Mouse (Mus musculus): ENCODE data around the gene Tbc1d21. TPM values are rescaled to one million over a fixed set of nuclear protein-coding genes. Genes with fewer than 3 reads are reported as not detected.

The Tbc1d21 gene
- polyA plus RNA-seq, 2 experiments, result not detected

DNA sequence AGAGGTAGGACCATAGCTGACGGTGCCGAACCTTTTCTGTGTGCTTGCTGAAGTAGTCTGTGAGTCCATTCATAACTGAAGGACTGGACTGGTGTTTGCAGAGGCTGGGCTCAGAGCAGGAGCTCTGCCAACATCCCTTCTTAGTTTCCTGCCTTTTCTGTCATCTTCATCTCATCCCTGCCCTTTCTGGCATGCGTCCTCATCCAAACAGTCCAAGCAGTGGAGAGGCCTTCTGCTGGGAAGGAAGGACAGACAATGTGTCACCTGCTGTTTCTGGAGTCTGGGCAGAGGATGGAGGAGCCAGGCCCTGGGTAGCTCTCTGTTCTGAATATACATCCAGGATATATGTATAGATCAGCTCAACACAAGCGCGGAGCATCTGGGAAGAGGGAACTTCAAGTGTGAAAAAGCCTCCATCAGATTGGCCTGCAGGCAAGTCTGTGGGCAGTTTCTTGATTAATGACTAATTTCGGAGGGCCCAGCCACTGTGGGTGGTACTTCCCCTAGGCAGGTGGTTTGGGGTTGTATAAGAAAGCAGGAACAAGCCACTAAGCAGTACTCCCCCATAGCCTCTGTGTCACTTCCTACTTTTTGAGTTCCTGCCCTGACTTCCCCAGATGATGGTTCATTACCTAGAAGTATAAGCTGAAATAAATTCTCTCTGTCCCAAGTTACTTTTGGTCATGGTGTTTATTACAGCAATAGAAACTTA is 31.3 kb upstream of the Tbc1d21 start:
- Histone ChIP-seq H3K9ac (ENCODE audit: low read depth, low read length, severe bottlenecking) (no peak overlapping the region), H3K4me3 (replicated peaks; ENCODE audit: low read length) (no peak overlapping the region), H3K4me1 (ENCODE audit: control insufficient read depth, insufficient read depth, low read length) (no peaks in the 10 kb centered on the region), H3K27ac (replicated peaks; ENCODE audit: low read depth, low read length) (no peak overlapping the region), H3K36me3 (ENCODE audit: control insufficient read depth, insufficient read depth, low read length) (no peaks in the 10 kb centered on the region), H3K27me3 (ENCODE audit: control insufficient read depth, insufficient read depth, low read length) (no peaks in the 10 kb centered on the region), H3K9me3 (ENCODE audit: control insufficient read depth, low read length) (no peaks in the 10 kb centered on the region), H3K4me2 (replicated peaks; ENCODE audit: low read depth, low read length, severe bottlenecking) (no peak overlapping the region)
- ATAC-seq (ENCODE audit: low FRiP score, low read depth) (no peak), DNase-seq (ENCODE audit: low spot score) (no peak)
- WGBS, result 75% methylated on average over 6 of the region's 6 CpGs
- no peak for TF ChIP-seq POLR2A (IDR thresholded peaks at IDR 0.05; ENCODE audit: borderline replicate concordance, extremely low read depth, insufficient read depth, insufficient read length)

DNA sequence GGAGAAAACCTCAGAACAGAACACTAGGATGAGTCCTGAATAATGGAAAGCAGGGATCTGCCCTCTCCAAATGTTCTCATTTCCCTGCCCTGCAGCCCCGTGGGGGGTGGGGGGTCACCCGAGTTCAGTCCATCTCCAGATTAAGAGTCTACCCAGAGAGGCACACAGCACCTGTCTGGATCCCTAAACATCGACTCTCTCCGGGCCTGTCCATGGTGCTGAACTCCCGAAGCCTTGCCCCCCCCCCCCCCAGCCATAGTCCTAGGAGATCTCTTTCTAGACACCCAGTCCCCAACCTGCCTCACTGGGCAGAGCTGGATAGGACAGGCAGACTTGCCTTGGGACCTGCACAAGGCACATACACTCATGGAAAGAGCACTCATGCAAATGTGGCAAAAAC is 29.4 kb upstream of the Tbc1d21 start:
- Histone ChIP-seq H3K27ac (replicated peaks; ENCODE audit: low read depth, low read length) (no peak overlapping the region), H3K4me2 (replicated peaks; ENCODE audit: low read depth, low read length, severe bottlenecking) (no peak overlapping the region), H3K27me3 (ENCODE audit: control insufficient read depth, insufficient read depth, low read length) (no peaks in the 10 kb centered on the region), H3K9ac (ENCODE audit: low read depth, low read length, severe bottlenecking) (no peak overlapping the region), H3K4me3 (replicated peaks; ENCODE audit: low read length) (no peak overlapping the region), H3K9me3 (ENCODE audit: control insufficient read depth, low read length) (no peaks in the 10 kb centered on the region), H3K4me1 (ENCODE audit: control insufficient read depth, insufficient read depth, low read length) (no peaks in the 10 kb centered on the region), H3K36me3 (ENCODE audit: control insufficient read depth, insufficient read depth, low read length) (no peaks in the 10 kb centered on the region)
- 18% methylated on average over 5 of the region's 5 CpGs for WGBS
- ATAC-seq (ENCODE audit: low FRiP score, low read depth) (no peak), DNase-seq (ENCODE audit: low spot score) (no peak)
- no peak for TF ChIP-seq POLR2A (IDR thresholded peaks at IDR 0.05; ENCODE audit: borderline replicate concordance, extremely low read depth, insufficient read depth, insufficient read length)

DNA sequence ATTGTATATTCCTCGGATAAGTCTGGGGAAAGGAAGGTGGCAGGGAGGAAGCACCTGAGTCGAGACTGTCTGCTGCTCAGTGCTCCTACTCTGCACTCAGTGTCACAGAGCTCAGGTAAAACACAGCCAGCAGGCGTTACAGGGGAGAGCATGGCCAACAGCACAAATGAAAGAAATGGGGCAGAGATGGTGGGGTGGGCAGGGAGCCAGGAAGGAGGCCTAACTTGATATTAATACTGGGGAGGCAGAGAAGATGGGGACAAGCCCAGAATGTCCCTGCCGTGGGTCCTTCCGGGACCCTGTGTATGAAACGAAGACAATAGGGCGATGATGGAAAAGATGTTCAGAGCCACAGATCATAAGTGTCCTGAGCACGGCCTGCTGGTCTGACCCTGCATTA is 24.4 kb upstream of the Tbc1d21 start:
- Histone ChIP-seq H3K4me1 (ENCODE audit: control insufficient read depth, insufficient read depth, low read length) (no peaks in the 10 kb centered on the region), H3K27me3 (ENCODE audit: control insufficient read depth, insufficient read depth, low read length) (no peaks in the 10 kb centered on the region), H3K27ac (replicated peaks; ENCODE audit: low read depth, low read length) (no peak overlapping the region), H3K4me2 (replicated peaks; ENCODE audit: low read depth, low read length, severe bottlenecking) (no peak overlapping the region), H3K36me3 (ENCODE audit: control insufficient read depth, insufficient read depth, low read length) (no peaks in the 10 kb centered on the region), H3K4me3 (replicated peaks; ENCODE audit: low read length) (no peak overlapping the region), H3K9ac (ENCODE audit: low read depth, low read length, severe bottlenecking) (no peak overlapping the region), H3K9me3 (ENCODE audit: control insufficient read depth, low read length) (no peaks in the 10 kb centered on the region)
- ATAC-seq (ENCODE audit: low FRiP score, low read depth) (no peak), DNase-seq (ENCODE audit: low spot score) (no peak)
- no peak for TF ChIP-seq POLR2A (IDR thresholded peaks at IDR 0.05; ENCODE audit: borderline replicate concordance, extremely low read depth, insufficient read depth, insufficient read length)
- 81% methylated on average over 8 of the region's 8 CpGs for WGBS

DNA sequence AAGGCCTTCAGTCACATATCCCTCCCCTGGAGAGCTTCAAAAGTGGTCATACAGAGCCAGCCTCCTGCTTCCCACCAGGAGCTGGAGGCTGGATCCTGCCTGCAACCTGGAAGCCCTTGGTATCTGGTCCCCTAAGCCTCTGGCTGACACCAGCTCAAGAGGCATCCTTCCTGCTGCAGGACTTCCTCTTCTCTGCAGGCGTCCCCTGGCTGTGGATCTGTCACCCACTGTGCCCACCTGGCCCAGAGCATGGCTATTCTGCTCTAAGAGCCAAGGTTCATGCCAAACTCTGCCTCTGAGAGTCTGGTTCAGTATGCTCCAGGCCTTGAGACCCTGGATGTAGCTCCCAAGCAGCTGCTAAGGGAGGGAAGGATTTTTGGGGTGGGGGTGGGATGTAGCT is 23.6 kb upstream of the Tbc1d21 start:
- Histone ChIP-seq H3K9me3 (ENCODE audit: control insufficient read depth, low read length) (no peaks in the 10 kb centered on the region), H3K9ac (ENCODE audit: low read depth, low read length, severe bottlenecking) (no peak overlapping the region), H3K36me3 (ENCODE audit: control insufficient read depth, insufficient read depth, low read length) (no peaks in the 10 kb centered on the region), H3K4me3 (replicated peaks; ENCODE audit: low read length) (no peak overlapping the region), H3K4me2 (replicated peaks; ENCODE audit: low read depth, low read length, severe bottlenecking) (no peak overlapping the region), H3K27me3 (ENCODE audit: control insufficient read depth, insufficient read depth, low read length) (no peaks in the 10 kb centered on the region), H3K4me1 (ENCODE audit: control insufficient read depth, insufficient read depth, low read length) (no peaks in the 10 kb centered on the region), H3K27ac (replicated peaks; ENCODE audit: low read depth, low read length) (no peak overlapping the region)
- no peak for DNase-seq (ENCODE audit: low spot score)
- 43% methylated on average over 1 of the region's 1 CpGs for WGBS
- TF ChIP-seq POLR2A (IDR thresholded peaks at IDR 0.05; ENCODE audit: borderline replicate concordance, extremely low read depth, insufficient read depth, insufficient read length), result no peak
- ATAC-seq (ENCODE audit: low FRiP score, low read depth), result no peak

DNA sequence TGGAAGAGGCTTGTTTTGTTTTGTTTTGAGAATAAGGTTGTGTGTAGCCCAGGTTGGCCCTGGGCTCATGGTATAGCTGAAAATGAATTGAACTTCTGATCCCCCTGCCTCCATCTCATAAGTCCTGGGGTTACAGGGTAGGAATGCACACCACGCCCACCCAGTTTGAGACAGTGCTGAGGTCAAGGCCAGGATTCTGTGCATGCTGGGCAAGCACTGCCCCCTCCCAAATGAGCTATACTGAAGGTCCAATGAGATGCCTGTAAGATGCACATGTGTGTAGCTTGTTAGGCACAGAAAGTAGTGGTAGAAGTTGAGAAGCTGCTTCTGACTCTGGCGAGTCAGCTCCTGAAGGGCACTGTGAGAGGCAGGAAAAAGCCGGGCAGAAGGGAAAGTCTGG is 18.1 kb upstream of the Tbc1d21 start:
- H3K4me3 ChIP-seq (replicated peaks; ENCODE audit: low read length), result no peak overlapping the region
- no peak overlapping the region for H3K27ac ChIP-seq (replicated peaks; ENCODE audit: low read depth, low read length)
- H3K4me2 ChIP-seq (replicated peaks; ENCODE audit: low read depth, low read length, severe bottlenecking), result no peak overlapping the region
- no peaks in the 10 kb centered on the region for H3K9me3 ChIP-seq (ENCODE audit: control insufficient read depth, low read length)
- H3K9ac ChIP-seq (ENCODE audit: low read depth, low read length, severe bottlenecking), result no peak overlapping the region
- WGBS, result 38% methylated on average over 3 of the region's 3 CpGs
- no peak for TF ChIP-seq POLR2A (IDR thresholded peaks at IDR 0.05; ENCODE audit: borderline replicate concordance, extremely low read depth, insufficient read depth, insufficient read length)
- ATAC-seq (ENCODE audit: low FRiP score, low read depth) (no peak), DNase-seq (ENCODE audit: low spot score) (no peak)
- no peaks in the 10 kb centered on the region for H3K36me3 ChIP-seq (ENCODE audit: control insufficient read depth, insufficient read depth, low read length)
- H3K4me1 ChIP-seq (ENCODE audit: control insufficient read depth, insufficient read depth, low read length), result 0 out of 2 replicates have a peak, but pooled peaks cover 2% of the 10 kb centered on the region
- no peaks in the 10 kb centered on the region for H3K27me3 ChIP-seq (ENCODE audit: control insufficient read depth, insufficient read depth, low read length)
